Mouse (Mus musculus) spleen, adult 18-20 months (tissue): ENCODE results near the gene Rfesd.

Source experiments
- DNase-seq, 2 experiments: peaks; one replicate each; pipeline ENCODE4 v3.0.0; 2022; ENCODE audit warnings: mixed read lengths in 2 of 2

Rfesd gene

GRCm38 (mm10) chr13:75976649-75977048 is 41.9 kb downstream of the Rfesd start:
- DNase-seq: no peak

GRCm38 (mm10) chr13:75976218-75976617 is 42.3 kb downstream of the Rfesd start:
- no peak for DNase-seq

- DNase-seq: no peak
These were observed 42.9 kb downstream of the Rfesd start for GRCm38 (mm10) chr13:75975629-75976028.

- no peak for DNase-seq
These were observed 44.0 kb downstream of the Rfesd start for GRCm38 (mm10) chr13:75974481-75974880.

- no peak for DNase-seq
These were observed 51.7 kb downstream of the Rfesd start, which contains the start of gene Spata9 for GRCm38 (mm10) chr13:75966850-75967249. Spata9 (plus strand) TSS chr13:75967150.

- no peak for DNase-seq
These were observed 63.0 kb downstream of the Rfesd start for GRCm38 (mm10) chr13:75955357-75955992.
